Mouse (Mus musculus) heart, embryonic 14.5 days (tissue): Measurements from ENCODE around the gene Rbpj. TPM values are rescaled to one million over a fixed set of nuclear protein-coding genes. Genes with fewer than 3 reads are reported as not detected.
"Not testable (repeated sequence)": the region's sequence is repeated elsewhere in the genome, so short reads cannot be mapped to it uniquely, and the experiment has no call there.

Experiments
- ATAC-seq: fragments of 200-750 bp; cut with Nextera tagmentation; 2 replicates; pipeline ENCODE4 v1.8.0; 2017; ENCODE audit warnings: low read depth, moderate TSS enrichment; ENCODE audit not compliant: insufficient number of reproducible peaks, insufficient read depth, low FRiP score
- H3K27ac ChIP-seq, 2 experiments: fragments of 200-500 bp in 1 of 2; fragments of 300-500 bp in 1 of 2; sonication (generic) in 1 of 2; replicated peaks in 1 of 2; 2 replicates each; pipeline ENCODE4 v1.5.1; 2012 to 2014; ENCODE audit warnings: low read depth in 2 of 2, low read length in 2 of 2, control low read depth in 1 of 2, mild to moderate bottlenecking in 1 of 2, mixed read lengths in 1 of 2; ENCODE audit not compliant: control insufficient read depth in 1 of 2, insufficient read depth in 1 of 2
- H3K27me3 ChIP-seq: fragments of 300-500 bp; sonication (generic); 2 replicates; pipeline ENCODE4 v1.6.1; 2014; ENCODE audit warnings: mild to moderate bottlenecking, low read length, control low read depth; ENCODE audit not compliant: control insufficient read depth, insufficient read depth
- H3K36me3 ChIP-seq: fragments of 300-500 bp; sonication (generic); 2 replicates; pipeline ENCODE4 v1.6.1; 2014; ENCODE audit warnings: mild to moderate bottlenecking, control low read depth, low read length, mixed read lengths; ENCODE audit not compliant: control insufficient read depth, insufficient read depth
- H3K4me1 ChIP-seq, 2 experiments: fragments of 200-500 bp in 1 of 2; fragments of 300-500 bp in 1 of 2; sonication (generic) in 1 of 2; 2 replicates each; pipeline ENCODE4 v1.6.1; 2012 to 2014; ENCODE audit warnings: low read length in 2 of 2, control low read depth in 1 of 2, mixed read lengths in 1 of 2; ENCODE audit not compliant: control insufficient read depth in 2 of 2, insufficient read depth in 2 of 2
- H3K4me2 ChIP-seq: fragments of 300-500 bp; sonication (generic); 2 replicates; pipeline ENCODE4 v1.6.1; 2014; ENCODE audit warnings: mild to moderate bottlenecking, low read length
- H3K4me3 ChIP-seq, 2 experiments: fragments of 200-500 bp in 1 of 2; fragments of 300-500 bp in 1 of 2; sonication (generic) in 1 of 2; 2 replicates each; pipeline ENCODE4 v1.5.1; 2012 to 2014; ENCODE audit warnings: low read length in 2 of 2, mild to moderate bottlenecking in 2 of 2, control low read depth in 1 of 2, low read depth in 1 of 2, moderate library complexity in 1 of 2; ENCODE audit not compliant: control insufficient read depth in 1 of 2, insufficient read depth in 1 of 2
- H3K9ac ChIP-seq: fragments of 300-500 bp; sonication (generic); 2 replicates; pipeline ENCODE4 v1.6.1; 2014; ENCODE audit warnings: mild to moderate bottlenecking, low read length
- H3K9me3 ChIP-seq: fragments of 300-500 bp; sonication (generic); 2 replicates; pipeline ENCODE4 v1.6.1; 2016; ENCODE audit warnings: low read length, control low read depth; ENCODE audit not compliant: control insufficient read depth
- WGBS: fragments of 180-500 bp; shearing (Covaris S2); extraction: QIAGEN DNeasy Blood & Tissue Kit; methylation state at CpG from one replicate; pipeline ENCODE4 v1.1.7; 2014; 5-methylcytosine and 5-hydroxymethylcytosine counted together
- polyA plus RNA-seq: library from polyadenylated mRNA; unstranded; fragments of >200 nt; fragmentation: Nextera tagmentation; extraction: Ambion mirVana; gene quantifications from 2 replicates; pipeline ENCODE4 v1.2.1, GENCODE M21; 2014

The Rbpj gene
- polyA plus RNA-seq, 1 experiment from 2014 or later = 24.1 TPM

GRCm38 (mm10) chr5:53542073-53542472, 76.1 kb downstream of the Rbpj start:
- WGBS = 25% methylated on average over 1 of the region's 1 CpGs
- Histone ChIP-seq H3K27me3 (no peaks in the 10 kb centered on the region; the same call in 1 of the 2 replicates), H3K9ac (no peak overlapping the region), H3K4me3 (no peak overlapping the region), H3K27ac (no peak overlapping the region), H3K9me3 (no peaks in the 10 kb centered on the region), H3K4me2 (no peak overlapping the region), H3K4me1 (peaks cover 0 to 2% of the 10 kb centered on the region in 2 experiments; a peak in 1 of 4 replicates), H3K36me3 (no peaks in the 10 kb centered on the region)
- ATAC-seq = no peak

DNA sequence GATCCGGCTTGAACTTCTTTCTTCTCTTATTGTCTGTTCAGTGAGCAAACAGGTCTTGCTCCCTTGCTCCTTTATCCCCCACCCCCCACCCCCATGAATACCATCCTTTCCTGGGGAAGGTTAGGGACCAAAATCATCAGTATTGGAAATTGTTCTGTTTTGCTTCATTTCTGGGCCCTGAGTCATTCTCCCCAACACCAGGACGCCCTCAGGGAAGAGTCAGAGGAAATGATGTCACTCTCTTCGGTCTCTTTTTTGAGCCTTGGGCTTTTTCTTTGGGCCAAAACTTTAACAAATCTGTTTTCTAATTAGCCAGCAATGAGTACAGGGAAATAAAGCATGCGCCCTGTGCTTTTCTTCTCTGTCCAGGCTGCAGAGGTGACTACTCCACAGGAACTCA, 77.4 kb downstream of the Rbpj start:
- Histone ChIP-seq H3K9ac (no peak overlapping the region), H3K27ac (no peak overlapping the region), H3K27me3 (no peaks in the 10 kb centered on the region; the same call in 1 of the 2 replicates), H3K4me3 (no peak overlapping the region), H3K4me1 (peaks cover 0 to 2% of the 10 kb centered on the region in 2 experiments; a peak in 1 of 4 replicates), H3K4me2 (no peak overlapping the region), H3K9me3 (no peaks in the 10 kb centered on the region), H3K36me3 (no peaks in the 10 kb centered on the region)
- 70% methylated on average over 4 of the region's 4 CpGs for WGBS
- no peak for ATAC-seq

DNA sequence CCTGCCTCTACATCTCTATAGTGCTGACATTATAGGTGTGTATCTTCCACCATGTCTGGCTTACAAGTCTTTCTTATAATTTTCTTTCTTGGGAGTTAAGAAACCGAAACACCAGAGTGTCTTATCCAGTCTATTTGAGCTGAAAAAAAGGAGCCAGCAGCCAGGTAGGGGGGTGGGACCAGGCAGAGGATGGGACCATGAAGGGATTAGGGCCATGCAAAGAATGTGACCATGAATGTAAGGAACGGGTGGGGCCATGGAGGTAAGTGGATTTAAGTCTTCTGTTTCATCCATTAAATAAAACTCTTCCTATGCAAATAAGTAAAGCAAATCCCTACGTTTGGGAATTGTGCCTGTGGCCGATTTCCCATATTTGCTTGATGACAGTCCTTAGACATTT, 78.0 kb downstream of the Rbpj start:
- Histone ChIP-seq H3K9ac (no peak overlapping the region), H3K9me3 (no peaks in the 10 kb centered on the region), H3K4me2 (no peak overlapping the region), H3K4me1 (peaks cover 0 to 2% of the 10 kb centered on the region in 2 experiments; a peak in 1 of 4 replicates), H3K36me3 (no peaks in the 10 kb centered on the region), H3K27me3 (no peaks in the 10 kb centered on the region; the same call in 1 of the 2 replicates), H3K27ac (no peak overlapping the region), H3K4me3 (no peak overlapping the region)
- no peak for ATAC-seq
- WGBS = 83% methylated on average over 4 of the region's 4 CpGs

DNA sequence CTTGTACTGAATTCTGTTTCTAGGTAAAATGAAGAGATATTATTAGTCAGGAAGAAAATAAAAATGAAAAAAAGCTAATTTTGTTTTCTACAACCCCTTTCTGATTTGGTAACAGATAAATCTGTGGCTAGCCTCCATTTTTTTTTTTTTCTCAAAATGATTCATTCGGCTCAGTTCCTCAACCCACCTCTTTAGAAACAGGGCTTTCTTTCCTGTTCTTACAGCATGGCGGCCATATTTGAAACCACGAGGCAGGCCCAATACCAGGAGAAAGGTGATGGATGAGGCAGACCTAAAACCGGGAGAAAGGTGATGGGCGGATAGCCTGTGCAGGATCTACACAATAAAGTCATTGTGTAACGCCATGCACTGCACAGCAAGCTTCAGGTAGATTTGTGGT, 80.5 kb downstream of the Rbpj start:
- H3K4me3 ChIP-seq = no peak overlapping the region
- H3K4me1 ChIP-seq = peaks cover 0 to 2% of the 10 kb centered on the region in 2 experiments; a peak in 1 of 4 replicates
- no peaks in the 10 kb centered on the region for H3K9me3 ChIP-seq
- no peak overlapping the region for H3K9ac ChIP-seq
- 89% methylated on average over 6 of the region's 6 CpGs for WGBS
- no peak overlapping the region for H3K27ac ChIP-seq
- H3K36me3 ChIP-seq = no peaks in the 10 kb centered on the region
- no peaks in the 10 kb centered on the region; the same call in 1 of the 2 replicates for H3K27me3 ChIP-seq
- ATAC-seq = no peak
- H3K4me2 ChIP-seq = no peak overlapping the region

DNA sequence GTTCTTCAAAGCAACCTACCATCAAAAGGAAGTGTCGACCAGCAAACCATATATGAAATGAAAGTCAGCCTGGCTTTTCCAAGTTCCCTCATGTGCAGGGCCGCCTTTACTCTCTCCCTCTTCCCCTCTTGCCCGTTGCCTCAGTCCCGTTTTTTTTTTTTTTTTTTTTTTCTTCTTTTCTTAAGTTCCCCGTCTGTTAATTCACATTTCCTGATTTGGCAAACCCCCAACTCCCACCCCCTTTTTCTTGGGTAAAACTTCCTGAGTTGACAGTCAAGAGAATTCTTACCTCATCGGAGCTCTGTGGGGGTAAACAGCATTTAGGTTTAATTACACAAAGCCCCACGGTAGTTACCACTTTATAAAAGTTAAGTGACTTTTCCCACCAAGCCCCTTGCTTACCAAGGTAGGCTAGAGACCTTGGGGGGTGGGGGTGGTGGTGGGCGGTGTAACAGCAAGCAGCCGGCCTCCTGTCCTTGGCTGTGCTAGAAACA, 81.1 kb downstream of the Rbpj start:
- ATAC-seq = no peak
- WGBS = 48% methylated on average over 9 of the region's 9 CpGs
- Histone ChIP-seq H3K4me2 (no peak overlapping the region), H3K36me3 (no peaks in the 10 kb centered on the region), H3K27ac (0 out of 4 replicates have a peak overlapping the region, but pooled peaks of 1 of the 2 experiments have one; percentile 3), H3K27me3 (no peaks in the 10 kb centered on the region; the same call in 1 of the 2 replicates), H3K4me1 (peaks cover 0 to 2% of the 10 kb centered on the region in 2 experiments; a peak in 1 of 4 replicates), H3K4me3 (no peak overlapping the region), H3K9ac (no peak overlapping the region), H3K9me3 (no peaks in the 10 kb centered on the region)

GRCm38 (mm10) chr5:53550329-53550728, 84.4 kb downstream of the Rbpj start:
- not testable (repeated sequence) for H3K27me3 ChIP-seq, H3K4me3 ChIP-seq, ATAC-seq, H3K4me1 ChIP-seq, H3K4me2 ChIP-seq, H3K27ac ChIP-seq, H3K9ac ChIP-seq, H3K9me3 ChIP-seq, H3K36me3 ChIP-seq
- 96% methylated on average over 1 of the region's 1 CpGs for WGBS

GRCm38 (mm10) chr5:53551394-53551793, 85.4 kb downstream of the Rbpj start:
- H3K27me3 ChIP-seq = no peaks in the 10 kb centered on the region
- no peak overlapping the region for H3K4me2 ChIP-seq
- no peak overlapping the region for H3K27ac ChIP-seq
- no peaks in the 10 kb centered on the region for H3K9me3 ChIP-seq
- no peak for ATAC-seq
- no peak overlapping the region for H3K4me3 ChIP-seq
- WGBS = 66% methylated on average over 6 of the region's 6 CpGs
- H3K36me3 ChIP-seq = no peaks in the 10 kb centered on the region
- no peak overlapping the region for H3K9ac ChIP-seq
- H3K4me1 ChIP-seq = peaks cover 0 to 2% of the 10 kb centered on the region in 2 experiments; a peak in 1 of 4 replicates

DNA sequence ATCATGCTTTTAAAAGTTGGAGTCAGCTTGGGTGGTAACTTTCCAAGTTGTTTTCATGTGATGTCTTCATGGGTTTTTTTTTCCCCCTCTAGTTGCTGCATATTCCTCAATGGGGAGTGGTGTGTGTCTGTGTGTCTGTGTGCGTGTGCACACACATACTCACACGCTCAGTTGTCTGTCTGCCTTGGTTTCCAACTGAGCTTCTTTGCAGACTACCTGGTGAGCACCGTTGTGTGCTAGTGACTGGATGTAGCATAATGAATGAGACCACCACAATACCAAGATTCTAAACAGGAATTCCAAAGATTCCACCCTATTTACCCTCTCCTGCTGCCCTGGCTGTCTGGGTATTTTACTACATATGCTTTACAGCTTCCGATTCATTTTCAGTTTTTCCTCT, 86.0 kb downstream of the Rbpj start:
- Histone ChIP-seq H3K36me3 (no peaks in the 10 kb centered on the region), H3K4me2 (no peak overlapping the region), H3K9me3 (no peaks in the 10 kb centered on the region), H3K9ac (no peak overlapping the region), H3K4me1 (no peaks in the 10 kb centered on the region; a peak in 1 of 4 replicates), H3K27me3 (no peaks in the 10 kb centered on the region), H3K27ac (no peak overlapping the region), H3K4me3 (no peak overlapping the region)
- no peak for ATAC-seq
- 80% methylated on average over 4 of the region's 4 CpGs for WGBS
